Mouse (Mus musculus) ES-Bruce4 (cell line): ENCODE data around the gene Ccna1.

Experiments
- CTCF ChIP-seq: IDR thresholded peaks from one replicate; pipeline ENCODE4 v1.8.1; 2011; ENCODE audit warnings: low read depth, low read length
- EP300 ChIP-seq: IDR thresholded peaks from 2 replicates; pipeline ENCODE4 v1.6.1; 2011; ENCODE audit warnings: low read depth, low read length; ENCODE audit not compliant: insufficient read depth
- POLR2A ChIP-seq: IDR thresholded peaks from one replicate; pipeline ENCODE4 v1.8.1; 2011; ENCODE audit warnings: low read length; ENCODE audit not compliant: insufficient read depth

DNA sequence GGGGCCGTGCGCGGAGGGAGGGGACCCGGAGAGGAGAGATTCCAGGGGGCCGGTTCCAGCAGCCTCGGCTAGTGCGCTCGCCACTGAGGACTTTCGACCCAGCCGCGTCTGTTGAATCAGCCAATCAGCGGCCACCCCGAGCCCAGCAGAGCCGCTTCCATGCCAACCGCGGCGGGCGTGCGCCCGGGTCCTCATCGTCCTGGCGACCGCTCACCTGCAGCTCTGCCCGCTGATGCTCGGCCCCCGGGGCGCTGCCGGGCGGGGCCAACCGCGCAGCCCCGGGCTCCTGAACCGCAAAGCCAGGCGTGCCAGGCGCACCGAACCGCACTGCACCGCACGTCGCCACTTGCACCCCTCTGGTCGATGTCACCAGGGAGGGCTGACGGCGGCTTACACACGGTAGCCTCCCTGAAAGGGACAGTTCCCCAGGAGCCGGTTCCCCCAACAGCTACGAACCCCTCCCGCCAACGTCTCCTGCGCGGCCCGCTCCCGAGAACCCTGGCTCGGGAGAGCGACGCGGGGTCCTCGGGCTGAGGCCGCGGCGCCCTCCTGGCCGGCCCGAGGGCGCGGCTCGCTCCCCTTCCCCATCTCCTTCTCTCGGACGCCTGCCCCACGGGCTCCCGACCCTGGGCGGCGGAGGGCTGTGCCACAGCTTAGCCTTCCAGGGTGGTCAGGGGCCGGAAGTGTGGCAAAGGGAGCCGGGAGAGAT, at the start of gene Ccna1:
- TF ChIP-seq POLR2A (no peak), CTCF (no peak), EP300 (no peak)
